Mouse (Mus musculus): ENCODE data around the gene Hoxa9. TPM values are rescaled to one million over a fixed set of nuclear protein-coding genes. Genes with fewer than 3 reads are reported as not detected.

The Hoxa9 gene
- polyA plus RNA-seq, 1 experiment: 13.6 TPM

DNA sequence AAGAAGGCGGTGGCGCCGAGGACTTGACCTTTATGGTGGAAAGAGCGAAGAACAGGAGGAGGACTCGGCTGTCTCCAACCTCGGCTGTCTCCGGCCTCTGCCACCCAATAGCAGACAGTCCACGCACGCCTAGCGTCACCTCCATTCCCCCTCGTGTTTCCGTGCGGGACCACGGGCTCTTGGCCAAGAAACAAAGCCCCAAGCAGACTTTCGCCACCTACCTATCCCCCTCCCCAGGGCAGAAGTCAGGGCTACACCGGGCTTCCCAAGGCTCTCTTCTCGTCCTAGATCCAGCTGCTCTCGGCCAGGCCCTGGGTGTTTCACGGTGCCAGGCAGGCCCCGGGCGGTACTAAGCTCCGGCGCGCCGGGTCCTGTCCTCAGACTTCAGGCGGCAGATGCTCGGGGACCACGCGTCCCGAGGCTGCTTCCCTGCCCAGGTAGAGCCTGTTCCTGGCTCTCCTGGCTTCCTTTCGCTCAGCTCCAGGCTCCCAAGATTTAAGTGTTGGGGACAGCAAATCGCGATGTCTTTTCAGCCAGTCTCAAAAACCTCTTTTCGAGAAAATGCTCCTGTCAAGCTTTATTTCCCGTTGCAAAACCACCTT is 22.0 kb upstream of the Hoxa9 start:
- no peak overlapping the region for H3K27ac ChIP-seq (ENCODE audit: insufficient read depth, low read length)
- no peak for TF ChIP-seq POLR2A (IDR thresholded peaks at IDR 0.05; ENCODE audit: low read depth, low read length)
- no peak for TF ChIP-seq CTCF (IDR thresholded peaks at IDR 0.05; ENCODE audit: borderline replicate concordance, insufficient read depth, low read length)
- no peaks in the 10 kb centered on the region for H3K4me1 ChIP-seq (ENCODE audit: control insufficient read depth, insufficient read depth, low read length)
- H3K4me3 ChIP-seq (ENCODE audit: insufficient read depth, low read length): peak overlapping the region; percentile 10; the same call in 1 of the 2 replicates

DNA sequence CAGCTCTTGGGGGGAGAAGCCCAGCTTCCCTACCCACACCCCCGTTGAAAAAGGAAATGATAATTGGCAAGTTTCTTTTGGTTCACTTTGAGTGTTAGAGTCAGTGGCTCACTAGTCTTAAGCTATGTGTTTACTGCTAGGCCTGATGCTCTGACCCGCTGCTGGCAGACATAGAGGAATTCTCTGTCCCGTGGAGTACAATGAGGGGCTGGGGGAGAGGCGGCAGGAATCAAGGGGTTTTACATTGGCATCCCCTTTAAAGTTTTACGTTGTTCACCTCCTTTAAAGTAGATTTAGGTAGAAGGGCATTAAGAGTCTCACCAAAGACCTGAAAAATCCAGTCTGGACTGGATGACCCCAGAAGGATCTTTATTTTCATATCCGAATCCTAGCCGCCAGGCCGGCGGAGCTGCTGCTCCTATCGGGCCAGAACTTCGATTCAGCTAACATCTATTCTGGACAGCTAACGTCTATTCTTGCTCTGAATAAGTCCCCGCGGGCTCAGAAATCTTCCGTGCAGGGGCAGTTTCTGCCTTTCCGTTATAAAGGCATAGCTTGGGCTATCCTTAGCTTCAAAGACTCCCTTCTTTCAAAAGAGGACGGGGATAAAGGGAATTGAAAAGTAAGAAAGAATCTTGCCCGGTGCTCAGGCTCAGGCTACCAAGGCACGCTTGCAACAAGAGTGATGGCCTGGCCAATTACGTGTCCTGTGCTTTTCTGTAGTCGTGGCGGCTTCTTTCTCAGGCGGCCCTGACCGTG is 21.3 kb upstream of the Hoxa9 start:
- Histone ChIP-seq H3K4me3 (ENCODE audit: insufficient read depth, low read length) (peak overlapping the region; percentile 10; the same call in 1 of the 2 replicates), H3K27ac (ENCODE audit: insufficient read depth, low read length) (no peak overlapping the region)
- TF ChIP-seq POLR2A (IDR thresholded peaks at IDR 0.05; ENCODE audit: low read depth, low read length) (no peak), CTCF (IDR thresholded peaks at IDR 0.05; ENCODE audit: borderline replicate concordance, insufficient read depth, low read length) (no peak)

DNA sequence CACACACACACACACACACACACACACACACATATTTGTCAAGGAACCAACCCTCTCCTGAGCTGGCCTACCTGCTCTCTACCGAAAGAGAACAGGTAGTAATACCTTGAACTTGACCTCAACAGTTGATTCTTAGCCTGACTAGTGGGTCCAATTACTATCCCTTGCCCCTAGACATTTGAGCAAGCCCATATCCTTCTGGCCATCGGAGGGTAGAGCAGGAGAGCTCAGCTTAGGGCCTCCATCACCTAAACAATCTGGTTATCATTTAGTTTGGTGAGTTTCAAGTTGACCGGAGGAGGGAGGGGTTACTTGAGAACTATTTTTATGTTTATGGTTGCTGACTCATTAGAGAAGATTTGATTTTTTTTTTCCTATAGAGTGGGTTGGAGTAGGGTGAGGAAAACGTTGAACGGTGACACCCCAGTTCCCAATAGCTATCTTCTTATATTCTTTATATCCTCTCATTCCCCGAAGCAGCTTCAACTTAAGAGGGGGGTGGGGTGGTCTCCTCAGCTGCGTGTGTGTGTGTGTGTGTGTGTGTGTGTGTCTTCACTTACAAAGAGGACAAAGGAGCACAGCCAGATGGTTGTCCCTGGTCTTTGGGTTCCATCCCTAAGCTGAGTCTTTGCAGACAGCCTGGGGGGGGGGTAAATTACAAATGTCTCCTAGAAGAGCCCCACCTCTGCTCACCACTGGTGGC is 20.4 kb upstream of the Hoxa9 start:
- Histone ChIP-seq H3K4me3 (ENCODE audit: insufficient read depth, low read length) (no peak overlapping the region), H3K4me1 (ENCODE audit: control insufficient read depth, insufficient read depth, low read length) (no peaks in the 10 kb centered on the region), H3K27ac (ENCODE audit: insufficient read depth, low read length) (peak overlapping the region; percentile 19; the same call in 1 of the 2 replicates)
- TF ChIP-seq CTCF (IDR thresholded peaks at IDR 0.05; ENCODE audit: borderline replicate concordance, insufficient read depth, low read length) (no peak), POLR2A (IDR thresholded peaks at IDR 0.05; ENCODE audit: low read depth, low read length) (no peak)

More for the DNA sequence above, 21.3 kb upstream of the Hoxa9 start:
- no peaks in the 10 kb centered on the region for H3K4me1 ChIP-seq (ENCODE audit: control insufficient read depth, insufficient read depth, low read length)

DNA sequence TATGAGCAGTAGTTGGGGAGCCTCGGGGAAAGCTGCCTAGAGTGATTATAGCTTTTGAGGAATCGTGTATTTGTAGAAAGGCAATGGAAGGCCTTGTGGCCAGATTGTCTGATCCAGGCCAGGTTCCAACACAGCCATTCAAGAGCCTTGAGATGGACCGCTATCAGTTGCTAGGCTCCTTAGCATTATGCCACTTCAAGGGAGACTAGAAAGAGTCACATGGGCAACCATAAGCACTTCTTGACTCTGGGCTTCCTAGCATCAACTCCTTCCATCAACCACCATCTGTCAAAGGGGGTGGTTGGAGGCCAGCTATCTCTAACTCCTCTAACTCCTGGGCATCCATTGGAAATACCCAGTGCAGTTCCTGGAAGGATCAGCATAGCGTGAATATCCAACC is 18.9 kb upstream of the Hoxa9 start:
- no peak for TF ChIP-seq CTCF (IDR thresholded peaks at IDR 0.05; ENCODE audit: borderline replicate concordance, insufficient read depth, low read length)
- TF ChIP-seq POLR2A (IDR thresholded peaks at IDR 0.05; ENCODE audit: low read depth, low read length): no peak
- Histone ChIP-seq H3K27ac (ENCODE audit: insufficient read depth, low read length) (peak overlapping the region; percentile 60; the same call in 1 of the 2 replicates), H3K4me1 (ENCODE audit: control insufficient read depth, insufficient read depth, low read length) (no peaks in the 10 kb centered on the region), H3K4me3 (ENCODE audit: insufficient read depth, low read length) (no peak overlapping the region)

DNA sequence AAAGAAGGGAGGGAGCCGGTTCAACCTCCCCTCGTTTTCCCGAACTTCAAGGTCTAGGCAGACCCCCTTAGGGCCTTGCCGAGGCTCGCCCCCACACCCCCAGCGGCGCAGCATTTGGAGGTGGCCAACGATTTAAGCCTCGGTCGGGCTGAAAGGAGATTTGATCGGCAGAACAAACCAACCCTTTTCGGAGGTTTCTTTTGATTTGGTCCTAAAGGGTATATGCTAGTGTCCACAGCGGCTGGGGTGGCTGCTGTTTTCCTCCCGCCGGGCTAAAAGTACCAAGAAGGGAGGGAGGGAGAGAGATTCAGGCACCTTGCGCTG is 18.5 kb upstream of the Hoxa9 start:
- H3K4me3 ChIP-seq (ENCODE audit: insufficient read depth, low read length): peak overlapping the region; percentile 24
- H3K27ac ChIP-seq (ENCODE audit: insufficient read depth, low read length): peak overlapping the region; percentile 60
- H3K4me1 ChIP-seq (ENCODE audit: control insufficient read depth, insufficient read depth, low read length): no peaks in the 10 kb centered on the region
- TF ChIP-seq POLR2A (IDR thresholded peaks at IDR 0.05; ENCODE audit: low read depth, low read length) (no peak), CTCF (IDR thresholded peaks at IDR 0.05; ENCODE audit: borderline replicate concordance, insufficient read depth, low read length) (no peak)

DNA sequence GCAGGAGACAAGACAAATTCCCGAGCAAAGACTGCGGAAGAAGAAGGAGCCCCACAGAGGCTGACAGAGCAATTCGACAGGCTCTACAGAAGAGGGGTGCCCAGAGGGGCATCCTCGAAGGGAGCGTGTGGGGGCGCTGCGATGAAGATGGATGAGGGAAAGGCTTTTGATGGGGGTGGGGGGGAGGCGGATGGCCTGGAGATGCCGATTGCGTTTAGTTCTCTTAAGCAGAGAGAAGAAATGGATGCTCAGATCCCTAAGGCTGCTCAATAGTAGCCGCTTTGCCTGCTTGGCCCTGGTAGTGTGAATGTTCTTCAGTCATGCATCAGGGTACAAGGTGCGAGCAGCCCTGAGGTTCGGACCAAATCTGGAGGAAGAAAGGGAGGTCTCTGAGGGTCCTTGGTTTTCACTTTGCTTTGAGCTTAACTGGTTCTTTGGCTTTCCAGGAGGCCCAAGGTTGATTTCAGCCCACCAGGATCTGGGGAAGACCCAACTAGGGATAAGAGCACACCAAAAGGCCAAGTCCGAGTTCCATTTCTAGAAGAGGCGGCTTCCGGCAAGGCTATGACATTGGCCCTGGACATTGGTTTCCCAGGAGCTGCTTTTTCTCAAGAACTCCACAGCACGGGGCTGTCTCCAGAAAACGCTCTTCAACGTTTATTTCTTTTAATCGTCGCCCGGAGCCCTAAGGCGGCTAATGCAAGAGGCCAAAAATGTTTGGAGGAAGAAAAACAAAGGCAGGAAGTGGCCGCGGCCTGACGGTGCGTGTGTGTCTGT is 17.9 kb upstream of the Hoxa9 start:
- no peaks in the 10 kb centered on the region for H3K4me1 ChIP-seq (ENCODE audit: control insufficient read depth, insufficient read depth, low read length)
- peak overlapping the region; percentile 24 for H3K4me3 ChIP-seq (ENCODE audit: insufficient read depth, low read length)
- TF ChIP-seq POLR2A (IDR thresholded peaks at IDR 0.05; ENCODE audit: low read depth, low read length) (no peak), CTCF (IDR thresholded peaks at IDR 0.05; ENCODE audit: borderline replicate concordance, insufficient read depth, low read length) (no peak)
- H3K27ac ChIP-seq (ENCODE audit: insufficient read depth, low read length): peak overlapping the region; percentile 60

DNA sequence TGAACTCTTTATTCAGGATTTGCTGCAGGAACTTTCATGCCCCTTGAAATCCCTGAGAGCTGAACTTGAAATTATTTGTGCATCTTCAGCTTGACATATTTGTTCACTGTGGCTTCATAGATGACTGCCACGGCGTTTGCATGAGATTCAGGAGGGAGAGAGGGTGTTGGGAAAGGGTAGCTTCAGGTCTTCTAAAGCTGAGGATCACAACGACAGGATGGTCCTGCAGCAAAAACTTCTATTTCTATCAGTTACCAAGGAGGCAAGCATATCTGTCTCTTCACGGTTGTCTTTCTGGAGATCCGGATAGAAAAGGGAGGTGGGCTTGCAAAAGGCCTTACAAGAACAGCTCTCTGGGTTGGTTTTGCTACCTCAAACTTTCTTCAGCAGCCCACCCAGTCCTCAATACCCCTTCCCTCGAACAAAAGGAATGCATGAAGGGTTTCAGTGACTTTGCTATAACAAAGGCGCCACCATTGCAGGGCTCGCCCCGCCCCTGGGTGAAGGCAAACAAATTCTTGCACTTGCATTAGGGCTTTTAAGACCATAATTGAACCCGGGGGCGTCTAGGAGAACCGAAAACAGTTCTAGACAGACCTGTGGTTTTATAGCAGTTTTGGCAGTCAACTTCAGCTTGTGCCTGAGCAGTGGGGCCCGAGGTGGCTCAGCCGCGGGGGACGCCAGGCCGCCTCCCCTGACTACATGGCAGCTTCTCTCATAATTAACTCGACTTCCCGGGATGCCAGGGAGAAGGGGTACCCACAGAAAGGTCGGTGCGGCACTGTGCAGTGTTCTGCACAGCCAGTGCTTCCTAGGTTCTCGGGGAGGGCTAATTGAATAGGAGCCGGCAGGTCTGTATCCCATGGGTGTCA is 17.1 kb upstream of the Hoxa9 start:
- Histone ChIP-seq H3K4me3 (ENCODE audit: insufficient read depth, low read length) (peak overlapping the region; percentile 23), H3K4me1 (ENCODE audit: control insufficient read depth, insufficient read depth, low read length) (no peaks in the 10 kb centered on the region), H3K27ac (ENCODE audit: insufficient read depth, low read length) (peak overlapping the region; percentile 35)
- TF ChIP-seq POLR2A (IDR thresholded peaks at IDR 0.05; ENCODE audit: low read depth, low read length) (no peak), CTCF (IDR thresholded peaks at IDR 0.05; ENCODE audit: borderline replicate concordance, insufficient read depth, low read length) (no peak)

DNA sequence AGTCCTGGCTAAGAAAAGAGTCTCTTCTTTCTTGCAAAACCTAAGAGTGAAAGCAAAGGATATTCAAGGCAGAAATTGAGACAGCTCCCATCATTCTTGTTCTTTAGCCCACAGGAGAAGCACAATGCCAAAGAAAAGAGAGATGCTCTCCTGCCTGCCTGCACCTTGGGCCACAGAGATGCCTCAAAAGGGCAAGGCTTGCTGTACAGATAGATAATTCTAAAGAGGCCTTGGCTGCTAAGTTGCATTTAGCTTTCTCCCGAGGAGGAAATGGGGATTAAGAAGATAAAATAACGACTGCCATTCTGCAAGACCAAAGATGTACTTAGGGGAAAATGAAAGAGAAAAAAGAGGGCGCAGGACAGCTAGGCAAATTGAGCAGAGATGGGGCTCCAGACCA is 16.0 kb upstream of the Hoxa9 start:
- Histone ChIP-seq H3K4me1 (ENCODE audit: control insufficient read depth, insufficient read depth, low read length) (no peaks in the 10 kb centered on the region), H3K27ac (ENCODE audit: insufficient read depth, low read length) (no peak overlapping the region), H3K4me3 (ENCODE audit: insufficient read depth, low read length) (peak overlapping the region; percentile 46; the same call in 1 of the 2 replicates)
- no peak for TF ChIP-seq CTCF (IDR thresholded peaks at IDR 0.05; ENCODE audit: borderline replicate concordance, insufficient read depth, low read length)
- no peak for TF ChIP-seq POLR2A (IDR thresholded peaks at IDR 0.05; ENCODE audit: low read depth, low read length)
